Mouse (Mus musculus) olfactory bulb, adult 2 months (tissue): ENCODE measurements around the gene 9130213A22Rik.

Experiments
- CTCF ChIP-seq: fragments of 200-500 bp; IDR thresholded peaks from 2 replicates; pipeline ENCODE4 v1.5.1; 2012; ENCODE audit warnings: low read depth, mild to moderate bottlenecking, low read length, moderate library complexity; ENCODE audit not compliant: insufficient read depth
- POLR2A ChIP-seq: fragments of 200-500 bp; IDR thresholded peaks from 2 replicates; pipeline ENCODE4 v1.6.1; 2012; ENCODE audit warnings: mild to moderate bottlenecking, low read depth, low read length, moderate library complexity; ENCODE audit not compliant: insufficient read depth

GRCm38 (mm10) chr11:69072666-69073064 is 49.7 kb downstream of the 9130213A22Rik start:
- no peak for TF ChIP-seq CTCF
- no peak for TF ChIP-seq POLR2A
